Mouse (Mus musculus) megakaryocyte, embryonic 14.5 days (primary cell): Measurements from ENCODE around the gene Gamt. TPM values are rescaled to one million over a fixed set of nuclear protein-coding genes. Genes with fewer than 3 reads are reported as not detected.
"Not testable (repeated sequence)": the region's sequence is repeated elsewhere in the genome, so short reads cannot be mapped to it uniquely, and the experiment has no call there.

ENCODE experiments used
- H3K27me3 ChIP-seq: replicated peaks from 2 replicates; pipeline ENCODE3; 2012; ENCODE audit warnings: inconsistent platforms
- H3K36me3 ChIP-seq: replicated peaks from 2 replicates; pipeline ENCODE3; 2012; ENCODE audit warnings: low read length, inconsistent platforms, mixed read lengths
- H3K4me1 ChIP-seq: 2 replicates; pipeline ENCODE4 v1.6.1; 2012; ENCODE audit warnings: inconsistent platforms
- H3K4me3 ChIP-seq: replicated peaks from 2 replicates; pipeline ENCODE3; 2012; ENCODE audit warnings: moderate library complexity, mild to moderate bottlenecking, inconsistent platforms
- H3K9me3 ChIP-seq: 2 replicates; pipeline ENCODE4 v1.6.1; 2012; ENCODE audit warnings: inconsistent platforms
- FLI1 ChIP-seq: IDR thresholded peaks from 2 replicates; pipeline ENCODE4 v1.6.1; 2012; ENCODE audit warnings: low read length, inconsistent platforms, mixed read lengths
- GATA1 ChIP-seq: IDR thresholded peaks from 3 replicates; pipeline ENCODE4 v1.6.1; 2012; ENCODE audit warnings: mixed read lengths, low read length, inconsistent platforms, borderline replicate concordance
- polyA plus RNA-seq: library from polyadenylated mRNA; stranded (reverse); fragments of >175 nt; gene quantifications from 2 replicates; pipeline ENCODE4 v1.2.3, GENCODE M21; 2012; ENCODE audit warnings: low replicate concordance; ENCODE audit not compliant: insufficient read depth

The Gamt gene
- polyA plus RNA-seq, 1 experiment: 3.2 TPM

GRCm38 (mm10) chr10:80215048-80215772, 45.6 kb downstream of the Gamt start:
- no peaks in the 10 kb centered on the region for H3K9me3 ChIP-seq
- no peak overlapping the region for H3K4me3 ChIP-seq
- H3K36me3 ChIP-seq: no peaks in the 10 kb centered on the region
- peaks cover 48% of the 10 kb centered on the region for H3K27me3 ChIP-seq
- TF ChIP-seq FLI1 (no peak), GATA1 (no peak)
- H3K4me1 ChIP-seq: peaks cover 11% of the 10 kb centered on the region

- H3K4me3 ChIP-seq: not testable (repeated sequence)
These were observed 49.2 kb downstream of the Gamt start for GRCm38 (mm10) chr10:80211547-80212103.

GRCm38 (mm10) chr10:80208841-80209371, 51.9 kb downstream of the Gamt start:
- Histone ChIP-seq H3K9me3 (no peaks in the 10 kb centered on the region), H3K36me3 (no peaks in the 10 kb centered on the region), H3K4me3 (no peak overlapping the region), H3K4me1 (peaks cover 12% of the 10 kb centered on the region), H3K27me3 (peaks cover 62% of the 10 kb centered on the region)
- TF ChIP-seq FLI1: no peak
- no peak for TF ChIP-seq GATA1

More at GRCm38 (mm10) chr10:80211547-80212103, 49.2 kb downstream of the Gamt start:
- Histone ChIP-seq H3K4me1 (peaks cover 11% of the 10 kb centered on the region), H3K27me3 (peaks cover 55% of the 10 kb centered on the region)
- not testable (repeated sequence) for H3K36me3 ChIP-seq, H3K9me3 ChIP-seq

GRCm38 (mm10) chr10:80208248-80208647, 52.6 kb downstream of the Gamt start:
- Histone ChIP-seq H3K36me3 (no peaks in the 10 kb centered on the region), H3K27me3 (peaks cover 64% of the 10 kb centered on the region), H3K4me1 (peaks cover 14% of the 10 kb centered on the region), H3K4me3 (no peak overlapping the region), H3K9me3 (no peaks in the 10 kb centered on the region)
- TF ChIP-seq GATA1: no peak

Other genes starting within 250 kb of the Gamt start
- gene Arhgap45, start 244.4 kb downstream of the Gamt start, polyA plus RNA-seq: 375 and 477 TPM in 2 replicates
- gene Polr2e, start 221.2 kb downstream of the Gamt start, polyA plus RNA-seq: 147 and 260 TPM in 2 replicates
- gene Gpx4, start 213.8 kb downstream of the Gamt start, polyA plus RNA-seq: 3,942 and 9,172 TPM in 2 replicates
- 151 and 347 TPM in 2 replicates for gene Sbno2, start 155.4 kb downstream of the Gamt start, polyA plus RNA-seq
- 153 and 200 TPM in 2 replicates for gene Stk11, start 145.2 kb downstream of the Gamt start, polyA plus RNA-seq
- 1,192 and 1,533 TPM in 2 replicates for gene Atp5d, start 122.4 kb downstream of the Gamt start, polyA plus RNA-seq
- gene Cbarp, start 120.2 kb downstream of the Gamt start, polyA plus RNA-seq: 4.8 and 11.7 TPM in 2 replicates
- 171 and 203 TPM in 2 replicates for gene Midn, start 112.7 kb downstream of the Gamt start, polyA plus RNA-seq
- gene Cirbp, start 95.0 kb downstream of the Gamt start, polyA plus RNA-seq: 27.7 and 39.5 TPM in 2 replicates
- gene 1600002K03Rik, start 88.1 kb downstream of the Gamt start, polyA plus RNA-seq: 3.0 and 7.7 TPM in 2 replicates
- gene Efna2, start 81.5 kb downstream of the Gamt start, polyA plus RNA-seq: 0.79 and 1.6 TPM in 2 replicates
- 9.6 TPM in 2 replicates for gene Mum1, start 34.6 kb downstream of the Gamt start, polyA plus RNA-seq
- gene Ndufs7, start 11.9 kb downstream of the Gamt start, polyA plus RNA-seq: 226 and 551 TPM in 2 replicates
- gene Dazap1, start 474 bp upstream of the Gamt start, polyA plus RNA-seq: 384 and 552 TPM in 2 replicates
- gene Rps15, start 31.4 kb upstream of the Gamt start, polyA plus RNA-seq: 7,349 and 10,126 TPM in 2 replicates
- gene Apc2, start 35.0 kb upstream of the Gamt start, polyA plus RNA-seq: 0.92 and 4.5 TPM in 2 replicates
- gene 2310011J03Rik, start 59.5 kb upstream of the Gamt start, polyA plus RNA-seq: 62.0 and 88.2 TPM in 2 replicates
- 15.1 and 26.0 TPM in 2 replicates for gene Pcsk4, start 68.5 kb upstream of the Gamt start, polyA plus RNA-seq
- 19.0 and 21.1 TPM in 2 replicates for gene Reep6, start 68.9 kb upstream of the Gamt start, polyA plus RNA-seq
- gene Adamtsl5, start 87.4 kb upstream of the Gamt start, polyA plus RNA-seq: 27.2 and 34.8 TPM in 2 replicates
- not detected in 2 replicates for gene Plk5, start 95.4 kb upstream of the Gamt start, polyA plus RNA-seq
- 17.2 and 29.0 TPM in 2 replicates for gene Mex3d, start 126.6 kb upstream of the Gamt start, polyA plus RNA-seq
- 199 and 247 TPM in 2 replicates for gene Mbd3, start 138.5 kb upstream of the Gamt start, polyA plus RNA-seq
- gene Uqcr11, start 145.8 kb upstream of the Gamt start, polyA plus RNA-seq: 441 and 1,591 TPM in 2 replicates
- gene Tcf3, start 172.6 kb upstream of the Gamt start, polyA plus RNA-seq: 168 and 304 TPM in 2 replicates
- gene Onecut3, start 233.8 kb upstream of the Gamt start, polyA plus RNA-seq: not detected in 2 replicates